Mouse (Mus musculus) embryo, embryonic 10 days (tissue): Measurements from ENCODE around the gene B3gat3.
A peak's percentile ranks its signal among the peaks of the same experiment; 100 is the strongest.

ENCODE experiments used
- DNase-seq: peaks from one replicate; pipeline ENCODE4 v3.0.0-alpha.2; 2015; ENCODE audit warnings: low spot score

The B3gat3 gene

GRCm38 (mm10) chr19:8897865-8898495 lies 22.2 kb upstream of the B3gat3 start, which contains the start of gene Ganab:
Gene Ganab, plus strand, starts transcription at chr19:8898071.
- peak; percentile 99 for DNase-seq

GRCm38 (mm10) chr19:8898576-8898975 lies 21.6 kb upstream of the B3gat3 start:
- no peak for DNase-seq

DNA sequence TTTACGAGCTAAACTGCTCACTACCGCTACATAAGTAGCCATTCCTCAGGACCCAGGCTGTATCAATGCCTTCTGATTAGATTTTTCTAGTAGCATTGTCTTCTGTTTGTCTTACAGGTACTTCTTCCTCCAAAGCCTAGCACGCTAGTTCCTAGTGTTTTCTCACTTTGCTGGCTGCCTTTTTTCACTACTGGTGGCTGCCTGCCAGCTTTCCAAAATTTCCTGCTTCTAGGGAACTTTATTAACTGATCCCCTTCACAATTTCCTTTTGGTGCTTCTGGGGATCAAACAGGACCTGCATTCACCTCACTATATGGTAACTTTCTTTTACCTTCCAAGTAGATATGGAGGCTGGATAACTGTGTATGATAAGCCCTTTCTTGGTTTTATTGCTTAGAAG lies 21.1 kb upstream of the B3gat3 start:
- no peak for DNase-seq

DNA sequence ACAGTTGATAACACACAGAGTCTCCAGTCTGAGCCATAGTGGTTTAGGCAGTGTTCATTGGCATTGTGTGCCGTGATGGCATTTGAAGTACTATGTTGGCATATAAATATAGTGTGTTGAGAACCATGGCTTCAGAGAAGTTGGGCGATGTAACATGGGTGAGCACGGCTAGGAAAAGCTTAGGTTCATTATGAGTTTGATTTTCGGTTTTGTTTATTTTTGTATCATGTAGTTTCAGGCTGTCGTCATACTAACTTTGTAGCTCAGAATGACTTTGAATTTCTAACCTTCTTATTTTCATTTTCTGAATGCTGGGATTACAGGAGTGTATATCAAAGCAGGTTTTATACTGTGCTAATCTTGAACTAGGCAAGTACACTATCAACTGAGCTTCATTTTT lies 16.8 kb upstream of the B3gat3 start:
- DNase-seq: no peak

DNA sequence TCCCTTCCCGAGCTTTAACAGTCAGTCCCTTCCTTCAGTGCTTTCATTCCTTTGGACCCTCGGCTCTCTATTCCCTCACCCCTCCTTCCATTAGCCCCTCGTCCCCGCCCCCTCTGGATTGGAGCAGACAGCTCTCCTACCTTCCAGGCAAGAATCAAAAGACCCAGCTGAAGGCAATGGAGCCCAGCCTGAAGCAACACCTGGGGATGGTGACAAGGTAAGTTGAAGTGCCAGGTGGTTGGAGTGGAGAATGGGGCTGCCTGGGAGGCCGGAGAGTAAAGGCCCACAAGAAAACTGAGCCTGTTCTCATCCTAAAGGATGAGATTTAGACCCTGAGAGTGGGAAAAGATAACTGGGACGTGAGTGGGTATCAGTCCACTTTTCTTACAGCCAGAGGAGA lies 11.6 kb upstream of the B3gat3 start:
- DNase-seq: no peak

GRCm38 (mm10) chr19:8911810-8912209 lies 8.4 kb upstream of the B3gat3 start:
- no peak for DNase-seq

DNA sequence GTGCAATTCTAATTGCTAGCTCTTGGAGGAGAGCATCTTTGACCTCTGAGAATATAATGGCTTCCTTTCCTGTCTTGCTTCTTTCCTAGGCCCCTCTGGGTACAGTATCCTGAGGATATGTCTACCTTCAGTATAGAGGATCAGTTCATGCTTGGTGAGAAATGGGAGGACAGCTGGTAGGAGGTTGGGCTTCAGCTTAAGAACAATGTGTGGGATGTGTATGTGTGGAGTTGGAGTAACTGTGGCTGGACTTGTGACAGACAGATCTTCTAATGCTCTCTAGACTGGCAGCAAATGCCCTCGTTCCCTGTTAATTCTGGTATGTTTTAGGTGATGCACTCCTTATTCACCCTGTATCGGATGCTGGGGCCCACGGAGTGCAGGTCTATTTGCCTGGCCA lies 6.0 kb upstream of the B3gat3 start:
- DNase-seq: no peak

- DNase-seq: no peak
These were observed 1.2 kb upstream of the B3gat3 start for GRCm38 (mm10) chr19:8919000-8919399.

DNA sequence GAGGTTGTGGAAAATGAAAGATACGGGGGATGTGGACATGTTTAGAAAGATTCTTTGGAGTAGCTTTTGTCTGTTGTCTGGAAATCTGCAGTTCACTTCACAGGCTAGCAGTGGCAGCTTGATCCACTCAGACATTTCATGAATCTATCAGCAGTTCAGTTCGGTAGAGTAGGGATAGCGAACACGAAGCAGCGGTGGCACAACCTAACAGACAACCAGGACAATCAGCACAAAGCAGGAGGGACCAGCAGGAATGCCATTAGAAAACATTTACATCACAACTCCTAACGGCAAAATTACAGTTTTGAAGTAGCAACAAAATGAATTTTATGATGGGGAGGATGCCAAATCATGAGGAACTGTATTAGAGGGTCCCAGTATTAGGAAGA lies 496 bp upstream of the B3gat3 start:
- no peak for DNase-seq

DNA sequence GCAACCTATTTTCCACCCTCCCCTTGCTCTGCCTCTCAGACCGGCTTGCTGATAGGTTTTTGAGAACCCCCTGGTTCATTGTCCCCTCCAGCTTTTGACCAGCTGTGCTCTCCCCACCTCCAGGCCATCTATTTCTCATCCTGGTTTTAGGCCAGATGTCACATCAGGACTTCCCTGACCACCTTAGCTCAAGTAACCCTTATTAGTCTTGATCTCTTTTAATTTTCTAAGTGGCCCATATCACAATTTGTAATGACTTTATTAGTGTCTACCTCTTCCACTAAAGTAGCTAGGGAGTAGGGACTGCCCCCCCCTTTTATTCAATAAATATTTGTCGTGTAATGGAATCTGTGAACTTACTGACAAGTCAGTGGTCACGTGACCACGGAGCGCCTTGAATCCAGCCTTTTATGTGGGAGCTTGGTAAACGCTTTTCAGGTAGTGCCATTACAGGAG lies 690 bp downstream of the B3gat3 start:
- DNase-seq: peak; percentile 79

DNA sequence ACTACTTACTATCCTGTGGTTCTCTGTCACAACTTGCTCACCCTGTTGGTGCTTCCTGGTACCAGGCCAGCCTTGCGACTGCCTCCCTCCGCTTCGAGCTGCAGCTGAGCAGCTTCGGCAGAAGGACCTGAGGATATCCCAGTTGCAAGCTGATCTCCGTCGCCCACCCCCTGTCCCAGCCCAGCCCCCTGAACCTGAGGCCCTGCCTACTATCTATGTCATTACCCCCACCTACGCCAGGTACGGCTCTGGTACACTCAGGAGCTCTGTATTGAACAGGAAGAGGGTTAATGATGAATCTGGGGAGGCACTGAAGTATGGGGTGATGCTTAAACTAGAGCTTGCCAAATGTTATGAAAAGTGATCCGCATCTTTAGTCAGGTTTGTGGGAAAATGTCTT lies 1.6 kb downstream of the B3gat3 start:
- DNase-seq: no peak

GRCm38 (mm10) chr19:8926766-8927165 lies 6.6 kb downstream of the B3gat3 start:
- DNase-seq: no peak

GRCm38 (mm10) chr19:8927891-8928525 lies 7.8 kb downstream of the B3gat3 start:
- DNase-seq: no peak

GRCm38 (mm10) chr19:8928689-8929223 lies 8.6 kb downstream of the B3gat3 start:
- DNase-seq: no peak

- peak; percentile 90 for DNase-seq
These were observed 9.3 kb downstream of the B3gat3 start, which contains the start of the genes Rom1 and Eml3 for GRCm38 (mm10) chr19:8929224-8930088. Gene Rom1, minus strand, starts transcription at chr19:8929356. Gene Eml3, plus strand, starts transcription at chr19:8929552.

DNA sequence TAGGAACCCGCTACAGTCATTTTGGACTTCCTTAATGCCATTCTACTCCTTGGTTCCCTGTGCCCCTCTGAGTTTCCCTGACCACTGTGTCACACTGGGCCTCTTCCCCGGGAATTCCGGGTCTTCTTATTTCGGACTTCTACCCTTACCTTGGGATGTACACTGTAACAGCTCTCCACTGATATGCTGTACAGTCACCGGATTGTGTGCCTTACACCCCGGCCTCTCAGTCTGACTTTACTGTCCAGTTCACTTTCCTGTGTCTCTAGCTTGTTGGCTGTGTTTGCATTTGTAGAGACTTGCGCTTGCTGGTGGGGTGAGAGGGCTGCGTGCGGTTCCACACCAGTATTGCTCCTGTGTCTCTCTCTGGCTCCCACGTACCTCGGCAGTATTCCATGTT lies 9.9 kb downstream of the B3gat3 start:
- DNase-seq: peak; percentile 25

DNA sequence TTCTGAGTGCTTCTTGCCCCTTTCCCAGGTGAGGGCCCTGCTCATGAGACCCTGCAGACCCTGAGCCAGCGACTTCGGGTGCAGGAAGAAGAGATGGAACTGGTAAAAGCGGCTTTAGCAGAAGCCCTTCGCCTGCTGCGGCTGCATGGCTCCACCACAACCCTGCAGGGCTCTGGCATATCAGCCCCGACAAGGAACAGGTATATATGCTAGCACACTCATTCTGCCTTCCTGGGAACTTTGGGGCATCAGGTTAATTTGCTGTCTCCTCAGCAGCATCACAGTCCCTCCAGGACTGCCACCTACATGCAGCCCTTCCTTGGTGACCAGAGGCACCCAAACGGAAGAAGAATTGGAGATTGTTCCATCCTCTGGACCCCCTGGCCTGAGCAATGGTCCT lies 10.6 kb downstream of the B3gat3 start:
- DNase-seq: no peak

DNA sequence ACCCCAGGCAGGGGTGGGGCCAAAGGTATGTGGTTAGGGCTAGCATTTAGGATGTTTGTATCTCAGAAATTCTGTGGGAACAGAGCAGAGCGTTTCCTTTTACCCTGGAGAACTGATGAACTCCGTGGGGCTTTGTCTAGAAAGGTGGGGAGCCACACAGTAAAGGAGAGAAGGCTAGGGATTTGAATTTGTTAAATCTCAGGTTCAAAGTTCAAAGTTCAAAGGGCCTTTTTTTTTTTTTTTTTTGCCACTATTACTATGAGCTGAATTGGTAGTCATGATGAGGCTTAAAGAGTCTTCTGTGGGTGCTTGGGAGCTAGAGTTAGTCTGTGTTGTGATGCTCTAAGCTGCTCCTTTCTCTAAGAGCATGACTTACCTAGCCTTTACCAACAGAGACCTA lies 16.6 kb downstream of the B3gat3 start:
- no peak for DNase-seq

DNA sequence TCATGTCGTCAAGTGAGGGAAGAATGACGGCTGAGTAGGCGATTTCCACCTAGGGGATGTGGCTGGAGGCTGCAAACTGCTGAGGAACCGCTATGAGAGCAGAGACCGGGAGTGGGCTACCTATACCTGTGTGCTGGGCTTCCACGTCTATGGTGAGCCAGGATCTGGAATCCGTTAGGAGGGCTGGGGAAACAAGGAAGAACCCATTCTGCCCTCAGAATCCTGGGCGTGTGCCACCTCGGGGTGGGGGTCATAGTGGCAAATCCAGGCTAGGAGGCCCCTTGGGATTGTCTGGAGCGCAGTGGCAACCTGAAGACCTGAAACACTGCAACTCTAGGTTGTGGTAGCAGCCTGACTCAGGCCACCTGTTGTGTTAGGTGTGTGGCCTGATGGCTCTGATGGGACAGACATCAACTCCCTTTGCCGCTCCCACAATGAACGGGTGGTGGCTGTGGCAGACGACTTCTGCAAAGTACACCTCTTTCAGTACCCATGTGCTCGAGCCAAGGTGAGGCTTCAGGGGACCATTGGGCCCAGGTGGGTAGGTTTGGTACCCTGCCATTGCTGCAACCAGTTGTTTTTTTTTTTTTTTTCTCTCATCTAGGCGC lies 20.5 kb downstream of the B3gat3 start:
- no peak for DNase-seq

DNA sequence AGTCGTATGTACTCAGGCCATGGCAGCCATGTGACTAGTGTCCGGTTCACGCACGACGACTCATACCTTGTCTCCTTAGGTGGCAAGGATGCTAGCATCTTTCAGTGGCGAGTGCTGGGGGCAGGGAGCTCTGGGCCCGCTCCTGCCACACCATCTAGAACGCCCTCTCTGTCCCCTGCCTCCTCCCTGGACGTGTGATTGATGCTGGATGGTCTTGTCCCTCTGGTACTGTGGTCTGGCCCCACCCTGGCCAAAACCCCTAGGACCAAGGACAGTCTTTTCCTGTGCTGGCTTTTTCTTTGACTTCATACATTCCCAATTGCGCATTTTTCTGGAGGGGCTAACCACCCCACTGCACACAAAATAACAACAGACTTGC lies 21.0 kb downstream of the B3gat3 start:
- peak; percentile 33 for DNase-seq

DNA sequence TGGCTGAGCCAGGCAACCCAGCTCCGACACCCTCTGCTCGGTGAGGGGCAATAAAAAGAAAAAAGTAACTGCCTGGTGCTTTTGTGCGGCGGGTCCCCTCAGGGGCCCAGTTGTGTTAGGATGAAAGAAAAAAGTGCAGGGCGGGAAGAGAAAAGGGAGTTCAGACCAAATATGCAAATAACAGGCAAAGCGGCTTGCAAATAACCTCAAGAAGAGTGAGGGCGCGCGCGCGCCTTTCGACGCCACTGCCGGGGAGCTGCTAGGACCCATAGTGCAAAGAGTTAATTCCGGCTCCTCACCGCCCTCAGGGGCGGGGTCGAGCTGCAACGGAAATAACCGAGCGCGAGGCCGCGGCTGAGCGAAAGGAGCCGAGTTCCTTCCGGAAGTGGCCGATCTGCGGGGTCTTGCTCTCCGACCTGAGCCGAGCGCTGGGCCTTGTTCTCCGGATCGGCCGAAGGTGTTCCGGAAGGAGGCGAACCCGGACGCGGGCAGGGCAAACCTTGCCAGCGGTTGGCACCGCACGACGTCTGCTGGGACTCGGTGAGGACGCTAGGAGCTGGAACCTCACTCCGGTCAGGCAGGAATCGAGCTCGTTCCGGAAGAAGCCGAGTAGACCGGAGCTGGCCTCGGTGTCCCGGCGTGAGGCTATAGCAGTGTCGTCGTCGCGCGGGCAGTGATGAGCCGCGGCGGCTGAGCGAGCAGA lies 21.5 kb downstream of the B3gat3 start, which contains the start of gene Mta2:
Mta2 (plus strand) TSS at position 361 of the 703 bp plus-strand sequence.
- DNase-seq: peak; percentile 97
